Mouse (Mus musculus): ENCODE results near the gene Hmmr.
A peak's percentile ranks its signal among the peaks of the same experiment; 100 is the strongest.
"Not testable (repeated sequence)": the region's sequence is repeated elsewhere in the genome, so short reads cannot be mapped to it uniquely, and the experiment has no call there.

Gene Hmmr

DNA sequence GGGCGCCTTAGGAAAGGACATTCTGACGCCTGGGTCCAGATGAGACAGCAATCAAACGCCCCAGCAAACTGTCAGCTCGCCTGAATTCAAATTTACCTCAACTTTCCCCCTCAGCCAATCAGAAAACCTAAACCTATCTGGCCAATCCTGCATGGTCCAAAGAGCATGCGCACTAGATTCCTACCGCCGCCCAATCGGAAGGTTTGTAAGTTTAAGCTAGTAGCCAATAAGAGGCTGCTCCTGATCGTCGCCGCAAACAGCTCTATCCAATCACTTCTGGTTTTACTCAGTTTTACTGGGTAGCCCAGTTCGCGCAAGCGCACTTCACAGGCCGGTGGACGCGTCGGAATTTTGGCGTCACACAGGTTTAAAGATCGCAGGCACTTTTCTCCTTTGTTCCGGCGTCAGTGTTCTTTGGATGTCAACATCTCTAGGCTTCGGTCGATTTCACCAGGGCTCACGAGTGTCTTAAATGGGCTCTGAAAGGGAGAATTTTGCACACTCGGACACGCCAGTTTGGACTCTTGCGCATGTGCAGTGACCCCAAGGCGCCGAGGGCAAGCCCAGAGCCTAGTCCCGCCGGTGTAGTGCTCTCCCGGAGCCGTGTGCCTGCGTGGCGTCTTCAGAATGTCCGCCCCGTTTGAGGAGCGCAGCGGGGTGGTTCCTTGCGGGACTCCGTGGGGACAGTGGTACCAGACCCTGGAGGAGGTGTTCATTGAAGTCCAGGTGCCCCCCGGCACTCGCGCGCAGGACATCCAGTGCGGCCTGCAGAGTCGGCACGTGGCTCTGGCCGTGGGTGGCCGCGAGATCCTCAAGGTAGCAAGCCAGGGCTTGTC is at the start of gene Hmmr, which contains the start of gene Nudcd2:
Hmmr (minus strand) TSS at position 84 of the 836 bp plus-strand sequence.
Nudcd2 (plus strand) TSS at position 329 of the 836 bp plus-strand sequence.
- peak; percentile 93 for DNase-seq (ENCODE audit: low spot score in 2 of 2)

- no peak for DNase-seq (ENCODE audit: low spot score in 2 of 2)
Observed at GRCm38 (mm10) chr11:40781857-40782256, 48.6 kb upstream of the Hmmr start.

- DNase-seq (ENCODE audit: low spot score in 2 of 2): no peak
Observed at GRCm38 (mm10) chr11:40775315-40776269, 42.4 kb upstream of the Hmmr start.

GRCm38 (mm10) chr11:40764690-40765089 is 31.5 kb upstream of the Hmmr start:
- DNase-seq (ENCODE audit: low spot score in 2 of 2): no peak

GRCm38 (mm10) chr11:40763395-40763794 is 30.2 kb upstream of the Hmmr start:
- DNase-seq (ENCODE audit: low spot score in 2 of 2): no peak

DNA sequence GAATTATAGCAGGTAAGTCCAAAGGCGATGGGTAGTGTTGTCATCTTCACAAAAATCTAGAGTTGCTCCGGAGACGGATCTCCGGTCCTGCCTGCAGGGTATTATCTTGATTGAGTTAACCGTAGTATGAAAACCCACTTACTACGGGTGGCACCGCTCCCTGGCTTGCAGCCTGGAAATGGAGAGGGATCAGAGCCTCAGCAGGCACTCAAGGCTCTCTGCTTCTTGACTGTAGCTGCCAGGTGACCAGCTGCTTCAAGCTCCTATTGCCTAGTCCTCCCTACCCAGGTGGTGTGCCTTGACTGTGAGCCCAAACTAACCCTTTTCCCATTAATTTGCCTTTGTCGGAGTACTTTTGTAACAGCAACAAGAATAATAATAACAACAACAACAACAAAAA is 26.7 kb upstream of the Hmmr start:
- no peak for DNase-seq (ENCODE audit: low spot score in 2 of 2)

- no peak for DNase-seq (ENCODE audit: low spot score in 2 of 2)
Observed at GRCm38 (mm10) chr11:40755968-40756367, 22.7 kb upstream of the Hmmr start.

DNA sequence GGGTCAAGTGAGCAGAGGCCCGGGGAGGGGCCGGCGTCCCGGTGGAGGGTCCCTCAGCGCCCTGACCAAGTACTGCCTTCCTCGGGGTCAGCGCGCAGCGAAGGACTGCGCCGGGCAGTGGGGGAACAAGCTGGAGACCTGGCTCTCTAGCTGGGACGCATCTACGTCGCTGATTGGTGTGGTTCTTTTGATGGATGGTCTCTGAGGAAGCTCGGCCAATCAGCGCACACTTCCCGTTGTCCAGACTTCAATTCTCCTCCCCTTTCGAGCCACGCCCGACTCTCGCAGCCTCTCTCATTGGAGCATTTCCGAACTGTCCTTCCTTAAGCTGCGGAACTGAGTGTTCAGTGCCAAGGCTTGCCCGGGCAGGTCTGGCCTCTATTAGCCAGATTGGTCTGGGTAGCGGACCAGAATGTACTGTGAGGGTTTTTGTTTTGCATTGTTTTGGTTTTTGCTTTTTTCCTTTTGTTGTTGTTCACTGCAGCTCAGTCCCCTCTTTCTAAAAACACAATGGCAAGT is 21.9 kb upstream of the Hmmr start, which contains the start of gene Ccng1:
Ccng1 (minus strand) TSS at position 203 of the 519 bp plus-strand sequence.
- DNase-seq (ENCODE audit: low spot score in 2 of 2): peak; percentile 87 to 88

GRCm38 (mm10) chr11:40754664-40755107 is 21.5 kb upstream of the Hmmr start:
- DNase-seq (ENCODE audit: low spot score in 2 of 2): no peak

GRCm38 (mm10) chr11:40753836-40754235 is 20.6 kb upstream of the Hmmr start:
- no peak for DNase-seq (ENCODE audit: low spot score in 2 of 2)

- no peak for DNase-seq (ENCODE audit: low spot score in 2 of 2)
Observed at GRCm38 (mm10) chr11:40747716-40748115, 14.5 kb upstream of the Hmmr start.

GRCm38 (mm10) chr11:40746361-40746760 is 13.1 kb upstream of the Hmmr start:
- no peak for DNase-seq (ENCODE audit: low spot score in 2 of 2)

DNA sequence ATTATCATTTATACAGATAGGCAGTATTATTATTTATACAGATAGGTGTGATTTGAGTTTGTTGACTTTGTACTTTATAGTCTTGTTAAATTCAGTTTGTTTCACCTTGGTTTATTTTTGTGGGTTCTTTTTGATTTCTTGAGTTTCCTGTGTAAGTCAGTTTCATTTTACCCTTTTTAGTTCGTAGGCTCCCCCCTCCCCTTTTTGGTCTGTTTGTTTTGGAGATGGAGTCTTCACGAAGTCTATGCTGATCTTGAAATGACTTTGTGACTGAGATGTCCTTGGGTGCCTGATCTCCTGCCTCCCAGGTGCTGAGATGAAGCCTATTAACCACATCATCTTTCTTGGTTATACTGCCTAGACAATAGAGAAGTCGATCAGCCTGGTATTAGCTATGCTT is 11.1 kb upstream of the Hmmr start:
- no peak for DNase-seq (ENCODE audit: low spot score in 2 of 2)

- no peak for DNase-seq (ENCODE audit: low spot score in 2 of 2)
Observed at GRCm38 (mm10) chr11:40741605-40742262, 8.5 kb upstream of the Hmmr start.

DNA sequence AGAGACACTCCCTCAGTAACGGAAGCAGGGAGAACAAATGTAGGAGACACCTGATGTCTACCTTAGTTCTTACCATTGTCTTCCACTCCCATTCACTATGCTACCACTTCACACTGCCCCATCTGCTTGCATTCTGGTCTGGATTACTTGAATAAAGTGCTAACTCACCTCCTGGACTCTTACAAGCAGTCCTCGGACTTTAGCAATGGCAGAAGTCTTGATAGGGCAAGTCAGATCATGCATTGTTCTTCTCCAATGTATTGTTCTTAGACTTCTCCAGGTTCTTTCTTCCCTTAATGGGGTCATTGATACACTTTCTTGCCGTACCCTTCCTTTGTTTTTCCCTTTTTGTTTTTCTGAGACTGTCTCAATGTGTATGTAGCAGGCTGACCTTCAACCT is 4.1 kb upstream of the Hmmr start:
- DNase-seq (ENCODE audit: low spot score in 2 of 2): no peak

DNA sequence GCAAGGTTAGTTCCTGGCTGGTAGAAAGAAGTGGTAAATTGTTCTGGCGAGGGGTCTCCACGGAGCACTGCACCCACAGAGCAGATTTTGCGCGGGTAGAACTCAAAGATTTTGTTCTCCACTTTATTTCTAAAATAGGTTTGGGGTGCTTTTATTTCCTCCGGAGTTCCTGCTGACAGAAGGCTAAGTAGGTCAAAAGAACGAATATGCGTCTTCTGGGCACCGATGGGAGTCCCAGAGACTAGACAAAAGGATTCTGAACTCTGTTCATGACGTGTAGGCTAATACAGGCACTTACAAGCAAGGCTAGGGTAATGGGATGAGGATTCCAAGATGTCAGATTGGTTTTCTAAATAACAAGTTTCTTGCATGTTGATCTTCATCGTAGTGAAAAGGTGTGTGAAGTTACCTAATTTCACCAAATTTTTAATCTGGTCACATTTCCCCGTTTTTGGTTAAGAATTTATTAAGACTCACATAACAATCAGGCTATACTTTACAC is 1.1 kb upstream of the Hmmr start:
- DNase-seq (ENCODE audit: low spot score in 2 of 2): no peak

GRCm38 (mm10) chr11:40732997-40733338 is 254 bp downstream of the Hmmr start:
- DNase-seq (ENCODE audit: low spot score in 2 of 2): no peak

- no peak for DNase-seq (ENCODE audit: low spot score in 2 of 2)
Observed at GRCm38 (mm10) chr11:40718324-40718723, 14.9 kb downstream of the Hmmr start.

DNA sequence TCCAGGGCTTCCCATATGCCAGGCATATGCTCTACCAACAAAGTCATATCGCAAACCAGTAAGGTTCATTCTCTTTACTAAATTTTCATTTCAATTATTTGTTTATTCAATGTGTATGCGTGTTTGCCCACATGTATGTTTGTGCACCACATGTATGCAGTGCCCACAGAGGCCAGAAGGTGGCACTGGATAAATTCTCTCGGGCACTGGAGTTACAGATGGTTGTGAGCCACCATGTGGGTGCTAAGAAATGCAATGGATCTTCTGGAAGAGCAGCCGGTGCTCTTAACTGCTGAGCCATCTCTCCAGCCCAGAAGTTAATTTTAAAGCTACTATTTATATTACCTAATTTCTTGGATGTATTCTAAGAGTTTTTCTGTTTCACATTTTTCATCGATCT is 17.7 kb downstream of the Hmmr start:
- no peak for DNase-seq (ENCODE audit: low spot score in 2 of 2)

- DNase-seq (ENCODE audit: low spot score in 2 of 2): no peak
Observed at GRCm38 (mm10) chr11:40713858-40714257, 19.4 kb downstream of the Hmmr start.

DNA sequence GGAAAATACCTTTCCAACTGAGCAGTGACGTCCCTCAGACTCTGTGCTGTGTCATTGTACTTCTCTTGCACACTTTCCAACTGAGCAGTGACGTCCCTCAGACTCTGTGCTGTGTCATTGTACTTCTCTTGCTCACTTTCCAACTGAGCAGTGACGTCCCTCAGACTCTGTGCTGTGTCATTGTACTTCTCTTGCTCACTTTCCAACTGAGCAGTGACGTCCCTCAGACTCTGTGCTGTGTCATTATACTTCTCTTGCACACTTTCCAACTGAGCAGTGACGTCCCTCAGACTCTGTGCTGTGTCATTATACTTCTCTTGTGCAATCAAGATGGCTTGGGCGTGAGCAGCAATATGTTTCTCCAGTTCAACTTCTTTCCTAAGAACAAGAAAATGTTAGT is 23.3 kb downstream of the Hmmr start:
- not testable (repeated sequence) for DNase-seq (ENCODE audit: low spot score in 2 of 2)
